Mouse (Mus musculus) erythroid progenitor cell, adult 5-6 weeks (primary cell): Measurements from ENCODE around the gene Gal3st4. TPM values are rescaled to one million over a fixed set of nuclear protein-coding genes. Genes with fewer than 3 reads are reported as not detected.
A peak's percentile ranks its signal among the peaks of the same experiment; 100 is the strongest.

ENCODE experiments used
- ATAC-seq: replicated peaks from 2 replicates; pipeline ENCODE4 v1.8.0; 2016; ENCODE audit warnings: moderate number of reproducible peaks, mild to moderate bottlenecking, moderate TSS enrichment, inconsistent platforms; ENCODE audit not compliant: poor library complexity, low FRiP score, severe bottlenecking
- total RNA-seq, 2 experiments: library from RNA; stranded (forward) in 1 of 2; stranded (reverse) in 1 of 2; fragments of 150-400 nt in 1 of 2; fragments of 186-747, 209-891 nt in 1 of 2; gene quantifications; 2 replicates each; pipeline versions ENCODE4 v1.2.3 to v1.2.4; 2015 to 2017; ENCODE audit warnings: low replicate concordance in 2 of 2

The Gal3st4 gene
- total RNA-seq, 2 experiments from 2014 or later = not detected

DNA sequence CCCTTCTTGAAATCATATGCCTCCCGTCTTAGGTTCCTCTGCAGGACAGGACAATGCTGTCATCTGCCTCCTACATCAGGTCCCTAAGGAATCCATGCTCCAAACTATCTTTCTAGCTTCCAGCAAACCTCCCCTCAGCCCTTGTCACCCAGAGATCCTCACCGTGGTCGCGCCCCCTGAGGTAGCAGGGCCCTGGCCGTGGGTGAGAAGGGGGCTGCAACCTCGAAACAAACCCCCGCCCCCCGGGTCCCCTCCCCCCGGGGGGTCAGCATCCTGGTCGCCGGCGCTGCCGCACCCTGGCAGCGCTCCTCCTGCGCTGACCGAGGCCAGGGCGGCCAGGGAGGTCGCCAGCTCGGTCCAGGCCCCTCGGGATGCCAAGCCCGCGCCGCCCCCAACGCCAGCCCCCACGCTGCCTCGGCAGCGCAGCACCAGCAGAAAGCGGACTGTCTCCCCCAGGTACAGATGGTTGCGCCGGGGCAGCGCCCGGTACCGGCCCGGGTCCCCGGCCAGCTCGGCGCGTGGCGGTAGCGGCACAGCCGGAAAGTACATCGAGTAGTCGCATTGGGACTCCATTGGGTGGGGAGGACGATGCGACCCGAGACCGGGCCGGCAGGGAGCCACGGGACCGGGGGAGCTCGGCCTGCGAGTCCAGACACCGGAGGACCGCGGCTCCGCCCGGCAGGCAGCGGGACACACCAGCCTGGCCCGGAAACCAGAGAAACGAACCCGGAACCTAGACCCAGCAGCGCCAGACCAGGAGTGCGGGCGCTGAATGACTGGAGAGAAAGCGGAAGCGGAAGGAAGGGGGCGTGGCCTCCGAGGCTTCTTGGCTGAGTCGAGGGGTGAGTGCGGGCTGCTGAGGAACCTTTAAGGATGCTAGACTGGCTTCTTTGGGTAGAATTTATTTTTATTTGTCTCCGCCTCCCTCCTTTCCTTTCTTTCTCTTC, 9.1 kb downstream of the Gal3st4 start, which contains the start of gene BC037034:
Gene BC037034 (minus strand): TSS at position 774 of the 947 bp plus-strand sequence.
- peak; percentile 91 for ATAC-seq

GRCm38 (mm10) chr5:138262582-138263240, 9.9 kb downstream of the Gal3st4 start:
- no peak for ATAC-seq

DNA sequence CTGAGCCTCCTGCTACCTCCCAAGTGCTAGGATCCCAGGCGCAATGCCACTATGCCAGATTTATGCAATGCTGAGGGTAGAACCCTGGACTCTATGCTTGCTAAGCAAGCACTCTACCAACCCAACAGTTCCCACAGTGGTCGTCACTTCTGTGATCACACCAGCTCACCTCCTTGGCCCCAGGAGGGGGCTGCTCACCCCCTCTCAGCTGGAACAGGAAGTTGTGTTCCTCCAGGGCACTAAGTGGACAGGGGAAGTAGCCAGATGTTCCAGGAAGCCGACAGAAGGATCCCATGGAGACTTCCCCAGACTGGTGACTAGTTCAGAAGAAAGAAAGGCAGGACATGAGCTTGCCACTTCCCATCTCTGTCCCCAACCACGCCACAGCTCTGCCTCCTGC, 10.6 kb downstream of the Gal3st4 start:
- no peak for ATAC-seq

GRCm38 (mm10) chr5:138260834-138261233, 11.8 kb downstream of the Gal3st4 start:
- no peak for ATAC-seq

- no peak for ATAC-seq
Measured at GRCm38 (mm10) chr5:138260051-138260450, 12.6 kb downstream of the Gal3st4 start.

- no peak for ATAC-seq
Measured at GRCm38 (mm10) chr5:138258993-138259392, 13.6 kb downstream of the Gal3st4 start.

DNA sequence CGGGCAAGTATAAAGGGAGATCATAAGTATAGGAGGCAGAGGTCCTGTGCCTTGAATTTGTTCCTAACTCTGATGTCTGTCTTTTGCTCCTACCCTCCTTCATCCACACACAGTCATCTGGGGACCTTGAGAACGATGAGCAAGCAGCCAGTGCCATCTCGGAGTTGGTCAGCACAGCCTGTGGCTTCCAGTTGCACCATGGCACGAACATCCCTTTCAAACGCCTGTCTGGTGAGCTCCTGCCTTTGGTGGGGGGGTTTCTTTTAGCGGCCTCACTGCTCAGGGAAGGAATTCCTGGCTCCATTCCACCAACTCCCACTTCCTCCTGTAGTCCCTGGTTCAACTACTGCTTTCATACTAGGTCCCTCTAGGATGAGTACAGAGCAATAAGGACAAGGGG, 14.1 kb downstream of the Gal3st4 start:
- ATAC-seq = no peak

- ATAC-seq = no peak
Measured at GRCm38 (mm10) chr5:138258078-138258477, 14.6 kb downstream of the Gal3st4 start.

DNA sequence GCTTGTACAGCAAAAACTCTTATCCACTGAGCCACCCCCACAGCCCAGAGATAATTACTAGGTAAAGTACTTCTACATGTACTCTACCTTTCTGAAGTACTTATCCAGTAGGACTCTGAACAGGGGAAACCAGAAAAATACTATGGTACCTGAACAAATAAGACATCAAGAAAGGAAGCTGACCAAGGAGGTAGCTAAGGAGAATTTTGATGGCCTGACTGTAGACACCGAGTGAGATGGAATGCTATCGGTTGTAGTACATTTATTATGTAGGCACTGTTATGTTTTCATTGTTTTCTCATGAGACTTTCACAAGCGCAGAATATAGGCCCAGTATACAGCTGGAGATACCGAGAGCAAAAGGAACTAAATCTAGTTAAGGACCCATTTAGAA, 15.1 kb downstream of the Gal3st4 start:
- ATAC-seq = no peak

DNA sequence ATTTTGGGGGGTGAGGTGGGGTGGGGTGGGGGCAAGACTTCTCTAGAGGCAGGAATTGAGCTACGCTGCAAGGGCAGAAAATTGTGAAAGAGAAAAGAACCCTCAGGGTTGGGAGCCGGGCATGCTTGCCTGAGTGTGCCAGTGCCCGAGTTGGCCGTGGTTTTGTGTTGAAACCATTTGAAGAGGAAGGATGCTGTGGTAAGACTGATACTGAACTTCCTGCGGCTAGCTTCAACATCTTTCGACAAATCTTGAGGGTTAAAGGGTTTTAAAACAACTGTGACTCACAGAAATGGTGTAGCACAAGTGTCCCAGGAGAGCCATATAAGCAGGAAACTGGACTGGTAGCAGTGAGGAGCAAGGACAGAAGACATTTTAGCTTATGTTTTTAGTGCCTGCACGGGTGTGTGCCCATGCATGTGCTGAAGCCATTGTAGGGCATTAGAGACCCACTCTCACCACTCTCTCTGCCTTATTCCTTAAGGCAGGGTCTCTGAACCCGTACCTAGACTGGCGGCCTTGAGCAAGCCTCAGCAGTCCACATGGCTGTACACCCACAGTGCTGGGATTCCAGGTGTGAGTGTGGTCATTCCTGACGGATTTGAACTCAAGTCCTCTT, 15.6 kb downstream of the Gal3st4 start:
- ATAC-seq = no peak

DNA sequence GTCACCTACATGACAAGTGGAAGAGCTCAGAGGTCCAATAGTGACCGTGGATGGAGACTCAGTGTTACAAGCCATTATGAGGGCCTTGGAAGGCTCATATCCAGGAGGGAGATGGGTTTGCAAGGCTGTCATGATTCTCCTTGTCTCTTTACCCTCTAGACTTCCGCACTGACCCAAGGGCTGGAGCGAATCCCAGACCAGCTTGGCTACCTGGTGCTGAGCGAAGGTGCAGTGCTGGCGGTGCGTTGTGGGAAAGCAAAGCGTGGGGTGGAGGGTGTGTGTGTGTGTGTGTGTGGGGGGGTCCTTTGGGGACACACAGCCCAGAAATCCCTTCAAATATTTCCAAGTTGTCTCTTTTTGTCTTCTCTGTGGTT, 16.6 kb downstream of the Gal3st4 start:
- peak; percentile 7; the same call in 1 of the 2 replicates for ATAC-seq

- peak; percentile 98 for ATAC-seq
Measured at GRCm38 (mm10) chr5:138255353-138256093, 17.1 kb downstream of the Gal3st4 start, which contains the start of gene Lamtor4. Gene Lamtor4, plus strand, starts transcription at chr5:138255482.

- no peak for ATAC-seq
Measured at GRCm38 (mm10) chr5:138253061-138253460, 19.6 kb downstream of the Gal3st4 start.

GRCm38 (mm10) chr5:138251144-138251543, 21.5 kb downstream of the Gal3st4 start:
- no peak for ATAC-seq

- no peak for ATAC-seq
Measured at GRCm38 (mm10) chr5:138241511-138241910, 31.1 kb downstream of the Gal3st4 start.

- ATAC-seq = no peak
Measured at GRCm38 (mm10) chr5:138234224-138234623, 38.4 kb downstream of the Gal3st4 start.

GRCm38 (mm10) chr5:138233778-138234177, 38.9 kb downstream of the Gal3st4 start:
- ATAC-seq = no peak

DNA sequence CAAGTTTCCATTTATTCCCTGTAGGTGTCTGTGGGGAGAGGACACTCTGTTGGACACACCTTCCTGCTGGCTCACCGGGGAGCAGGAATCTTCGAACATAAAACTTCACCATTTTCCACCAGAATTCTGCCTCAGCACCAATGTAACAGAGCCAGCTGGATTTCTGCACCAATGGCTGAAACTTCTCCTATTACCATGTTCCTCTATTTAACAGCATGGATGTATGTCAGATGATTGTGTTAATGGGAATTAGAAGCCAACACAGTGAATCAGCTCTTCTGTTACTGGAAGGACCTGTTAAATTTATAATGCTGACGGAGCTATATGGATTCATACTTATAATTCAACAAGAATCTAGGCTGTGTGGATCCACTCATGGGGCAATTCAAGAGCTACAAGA, 43.1 kb downstream of the Gal3st4 start:
- no peak for ATAC-seq

DNA sequence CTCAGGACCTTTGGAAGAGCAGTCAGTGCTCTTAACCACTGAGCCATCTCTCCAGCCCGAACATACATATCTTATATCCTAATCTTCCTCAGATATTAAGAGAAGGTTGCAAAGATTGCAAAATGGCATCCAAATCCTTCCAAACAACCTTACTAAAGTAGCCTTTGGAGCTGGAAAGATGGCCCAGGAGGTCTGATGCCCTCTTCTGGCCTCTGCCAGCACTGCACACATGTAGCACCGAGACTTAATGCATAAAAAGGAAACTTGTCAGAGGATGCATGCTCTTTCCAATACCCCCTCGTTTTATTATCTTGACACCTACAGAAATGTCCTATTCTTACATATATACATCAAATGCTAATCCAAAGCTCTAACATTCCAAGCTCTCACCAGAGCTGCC, 44.6 kb downstream of the Gal3st4 start:
- ATAC-seq = peak; percentile 57; the same call in 1 of the 2 replicates

DNA sequence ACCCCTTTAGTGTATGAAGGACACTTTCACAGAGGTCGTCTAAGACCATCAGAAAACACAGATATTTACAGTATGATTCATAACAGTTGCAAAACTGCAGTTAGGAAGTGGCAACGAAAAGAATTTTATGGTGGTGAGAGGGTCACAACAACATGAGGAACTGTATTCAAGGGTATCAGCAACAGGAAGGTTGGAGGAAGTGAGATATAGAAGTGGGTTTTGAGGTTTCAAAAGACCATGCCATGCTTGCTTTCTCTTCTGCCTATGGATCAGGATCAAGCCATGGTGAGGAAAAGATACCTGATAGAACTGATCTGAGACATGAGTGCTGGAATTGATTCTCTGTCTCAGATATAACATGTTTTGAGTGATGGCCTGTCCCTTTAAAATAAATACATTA, 45.3 kb downstream of the Gal3st4 start:
- no peak for ATAC-seq
